Mouse (Mus musculus): ENCODE measurements around the gene Cxcr4.
"Not testable (repeated sequence)": the region's sequence is repeated elsewhere in the genome, so short reads cannot be mapped to it uniquely, and the experiment has no call there.

Gene Cxcr4

GRCm38 (mm10) chr1:128600549-128600948 is 8.5 kb upstream of the Cxcr4 start:
- DNase-seq (ENCODE audit: low spot score in 2 of 2): no peak

- DNase-seq (ENCODE audit: low spot score in 2 of 2): no peak
These were observed 5.2 kb upstream of the Cxcr4 start for GRCm38 (mm10) chr1:128597209-128597782.

GRCm38 (mm10) chr1:128595528-128595927 is 3.4 kb upstream of the Cxcr4 start:
- DNase-seq (ENCODE audit: low spot score in 2 of 2): no peak

GRCm38 (mm10) chr1:128595105-128595420 is 3.0 kb upstream of the Cxcr4 start:
- DNase-seq (ENCODE audit: low spot score in 2 of 2): no peak

- DNase-seq (ENCODE audit: low spot score in 2 of 2): no peak
These were observed 2.4 kb upstream of the Cxcr4 start for GRCm38 (mm10) chr1:128594353-128595104.

GRCm38 (mm10) chr1:128592961-128593501 is 938 bp upstream of the Cxcr4 start:
- DNase-seq (ENCODE audit: low spot score in 2 of 2): peak; percentile 30 to 53

- DNase-seq (ENCODE audit: low spot score in 2 of 2): no peak
These were observed 327 bp downstream of the Cxcr4 start for GRCm38 (mm10) chr1:128591721-128592210.

GRCm38 (mm10) chr1:128590816-128591720 is 1.0 kb downstream of the Cxcr4 start:
- DNase-seq (ENCODE audit: low spot score in 2 of 2): peak; percentile 71 to 91

GRCm38 (mm10) chr1:128590011-128590410 is 2.1 kb downstream of the Cxcr4 start:
- no peak for DNase-seq (ENCODE audit: low spot score in 2 of 2)

- no peak for DNase-seq (ENCODE audit: low spot score in 2 of 2)
These were observed 2.6 kb downstream of the Cxcr4 start for GRCm38 (mm10) chr1:128589488-128589887.

GRCm38 (mm10) chr1:128588337-128588736 is 3.8 kb downstream of the Cxcr4 start:
- DNase-seq (ENCODE audit: low spot score in 2 of 2): no peak

GRCm38 (mm10) chr1:128586928-128587780 is 4.9 kb downstream of the Cxcr4 start:
- DNase-seq (ENCODE audit: low spot score in 2 of 2): no peak

GRCm38 (mm10) chr1:128586162-128586927 is 5.7 kb downstream of the Cxcr4 start:
- DNase-seq (ENCODE audit: low spot score in 2 of 2): no peak

- no peak for DNase-seq (ENCODE audit: low spot score in 2 of 2)
These were observed 6.5 kb downstream of the Cxcr4 start for GRCm38 (mm10) chr1:128585396-128586161.

GRCm38 (mm10) chr1:128584716-128585115 is 7.4 kb downstream of the Cxcr4 start:
- DNase-seq (ENCODE audit: low spot score in 2 of 2): not testable (repeated sequence)

GRCm38 (mm10) chr1:128583279-128583872 is 8.7 kb downstream of the Cxcr4 start:
- DNase-seq (ENCODE audit: low spot score in 2 of 2): peak in 1 of 2 experiments; percentile 45

GRCm38 (mm10) chr1:128580321-128580720 is 11.8 kb downstream of the Cxcr4 start:
- no peak for DNase-seq (ENCODE audit: low spot score in 2 of 2)

- DNase-seq (ENCODE audit: low spot score in 2 of 2): no peak
These were observed 13.6 kb downstream of the Cxcr4 start for GRCm38 (mm10) chr1:128578454-128578853.

GRCm38 (mm10) chr1:128575096-128575495 is 17.0 kb downstream of the Cxcr4 start:
- no peak for DNase-seq (ENCODE audit: low spot score in 2 of 2)

Measured in natural killer cell, adult 2 months (primary cell).